Mouse (Mus musculus) G1E (cell line): ENCODE results near the gene Narfl. TPM values are rescaled to one million over a fixed set of nuclear protein-coding genes. Genes with fewer than 3 reads are reported as not detected.
"Not testable (repeated sequence)": the region's sequence is repeated elsewhere in the genome, so short reads cannot be mapped to it uniquely, and the experiment has no call there.

Experiments used
- ATAC-seq: 2 replicates; pipeline ENCODE4 v1.8.0; 2016; ENCODE audit warnings: mild to moderate bottlenecking; ENCODE audit not compliant: insufficient number of reproducible peaks, poor library complexity, low FRiP score, severe bottlenecking; ENCODE audit errors: extremely low read depth
- DNase-seq: peaks from one replicate; pipeline ENCODE4 v3.0.0; 2012; ENCODE audit warnings: low spot score
- H3K27me3 ChIP-seq: 2 replicates; pipeline ENCODE4 v1.6.1; 2012; ENCODE audit warnings: mild to moderate bottlenecking, low read length, inconsistent platforms; ENCODE audit not compliant: insufficient read depth
- H3K36me3 ChIP-seq: replicated peaks from 2 replicates; pipeline ENCODE3; 2012; ENCODE audit warnings: mild to moderate bottlenecking, inconsistent platforms
- H3K4me1 ChIP-seq: 2 replicates; pipeline ENCODE4 v1.6.1; 2012; ENCODE audit warnings: low read depth, low read length, inconsistent platforms, mixed read lengths; ENCODE audit not compliant: insufficient read depth
- H3K4me3 ChIP-seq: 2 replicates; pipeline ENCODE4 v1.5.1; 2012; ENCODE audit warnings: low read depth, mild to moderate bottlenecking, inconsistent platforms, low read length, moderate library complexity, mixed read lengths
- H3K9me3 ChIP-seq: replicated peaks from 2 replicates; pipeline ENCODE4 v1.6.1; 2012; ENCODE audit warnings: inconsistent platforms
- CTCF ChIP-seq: IDR thresholded peaks from 2 replicates; pipeline ENCODE4 v1.5.1; 2012; ENCODE audit warnings: low read depth, low read length, inconsistent platforms, mixed read lengths
- GATA1 ChIP-seq: IDR thresholded peaks from 2 replicates; pipeline ENCODE4 v1.6.1; 2012; ENCODE audit warnings: borderline replicate concordance, low read length, inconsistent platforms, mixed read lengths
- GATA2 ChIP-seq: IDR thresholded peaks from 2 replicates; pipeline ENCODE4 v1.6.1; 2012; ENCODE audit warnings: low read depth, low read length, inconsistent platforms, borderline replicate concordance
- POLR2AphosphoS5 ChIP-seq: IDR thresholded peaks from 2 replicates; pipeline ENCODE4 v1.6.1; 2012; ENCODE audit warnings: low read depth, low read length, inconsistent platforms; ENCODE audit not compliant: insufficient replicate concordance
- TAL1 ChIP-seq: conservative IDR thresholded peaks from 2 replicates; pipeline ENCODE4 v1.6.1; 2012; ENCODE audit warnings: low read depth, low read length, inconsistent platforms, mixed read lengths
- polyA plus RNA-seq: library from polyadenylated mRNA; stranded (reverse); fragments of >175 nt; gene quantifications from 2 replicates; pipeline ENCODE4 v1.2.3, GENCODE M21; 2012
- total RNA-seq, 2 experiments: library from RNA; stranded (forward) in 1 of 2; stranded (reverse) in 1 of 2; fragments of 200-1000 nt in 1 of 2; fragments of >200 nt in 1 of 2; fragmentation: Nextera tagmentation in 1 of 2; gene quantifications; 2 replicates each; pipeline ENCODE4 v1.2.3; 2014 to 2017

Gene Narfl
- total and polyA plus RNA-seq, 3 experiments, result 17.6 to 28.4 (median 22.3) TPM

GRCm38 (mm10) chr17:25806507-25806906, 32.9 kb downstream of the Narfl start:
- H3K9me3 ChIP-seq, result 0 out of 2 replicates have a peak, but pooled peaks cover 5% of the 10 kb centered on the region
- TF ChIP-seq POLR2AphosphoS5 (no peak), GATA2 (no peak), GATA1 (no peak), TAL1 (no peak), CTCF (no peak)
- peaks cover 38% of the 10 kb centered on the region for H3K27me3 ChIP-seq
- no peak for ATAC-seq
- H3K4me1 ChIP-seq, result peaks cover 5% of the 10 kb centered on the region; the same call in 1 of the 2 replicates
- DNase-seq, result no peak
- H3K4me3 ChIP-seq, result no peak overlapping the region
- no peaks in the 10 kb centered on the region for H3K36me3 ChIP-seq

- not testable (repeated sequence) for H3K36me3 ChIP-seq, H3K4me3 ChIP-seq, H3K4me1 ChIP-seq, DNase-seq, ATAC-seq, H3K9me3 ChIP-seq
- H3K27me3 ChIP-seq, result peaks cover 46% of the 10 kb centered on the region
Observed at GRCm38 (mm10) chr17:25807452-25807851, 33.9 kb downstream of the Narfl start.

- Histone ChIP-seq H3K9me3 (0 out of 2 replicates have a peak, but pooled peaks cover 5% of the 10 kb centered on the region), H3K4me3 (no peak overlapping the region), H3K27me3 (peaks cover 46% of the 10 kb centered on the region), H3K4me1 (peaks cover 5% of the 10 kb centered on the region; the same call in 1 of the 2 replicates), H3K36me3 (no peaks in the 10 kb centered on the region)
- DNase-seq, result no peak
- no peak for TF ChIP-seq TAL1
- no peak for TF ChIP-seq POLR2AphosphoS5
- no peak for TF ChIP-seq GATA2
- TF ChIP-seq GATA1, result no peak
- TF ChIP-seq CTCF, result no peak
- ATAC-seq, result no peak
Observed at GRCm38 (mm10) chr17:25808028-25808427, 34.5 kb downstream of the Narfl start.

- TF ChIP-seq TAL1 (no peak), GATA1 (no peak), GATA2 (no peak), POLR2AphosphoS5 (no peak), CTCF (no peak)
- Histone ChIP-seq H3K4me3 (no peak within 1 kb of the TSS), H3K27me3 (peaks cover 46% of the 10 kb centered on the region), H3K9me3 (0 out of 2 replicates have a peak, but pooled peaks cover 5% of the 10 kb centered on the region), H3K4me1 (peaks cover 5% of the 10 kb centered on the region; the same call in 1 of the 2 replicates), H3K36me3 (no peaks in the 10 kb centered on the region)
- ATAC-seq, result no peak
- no peak for DNase-seq
Observed at GRCm38 (mm10) chr17:25808789-25809605, 35.4 kb downstream of the Narfl start, which contains the start of gene Fbxl16. Gene Fbxl16, plus strand, starts transcription at chr17:25809085.

GRCm38 (mm10) chr17:25809606-25810340, 36.2 kb downstream of the Narfl start:
- ATAC-seq (no peak), DNase-seq (no peak)
- 0 out of 2 replicates have a peak, but pooled peaks cover 5% of the 10 kb centered on the region for H3K9me3 ChIP-seq
- TF ChIP-seq GATA1 (no peak), POLR2AphosphoS5 (no peak), GATA2 (no peak), CTCF (no peak), TAL1 (no peak)
- peaks cover 5% of the 10 kb centered on the region; the same call in 1 of the 2 replicates for H3K4me1 ChIP-seq
- H3K36me3 ChIP-seq, result no peaks in the 10 kb centered on the region
- peaks cover 46% of the 10 kb centered on the region for H3K27me3 ChIP-seq
- no peak overlapping the region for H3K4me3 ChIP-seq

GRCm38 (mm10) chr17:25810890-25811289, 37.3 kb downstream of the Narfl start:
- peaks cover 51% of the 10 kb centered on the region for H3K27me3 ChIP-seq
- ATAC-seq, result no peak
- no peak overlapping the region for H3K4me3 ChIP-seq
- 0 out of 2 replicates have a peak, but pooled peaks cover 5% of the 10 kb centered on the region for H3K9me3 ChIP-seq
- peaks cover 5% of the 10 kb centered on the region; the same call in 1 of the 2 replicates for H3K4me1 ChIP-seq
- TF ChIP-seq TAL1 (no peak), GATA1 (no peak), CTCF (no peak), GATA2 (no peak), POLR2AphosphoS5 (no peak)
- no peaks in the 10 kb centered on the region for H3K36me3 ChIP-seq
- DNase-seq, result no peak
